In genomic region chr4:150048478-150049156, GRCm38 (mm10) we compare ENCODE assay signal across 8 mouse cellular contexts. TPM values are rescaled to one million over a fixed set of nuclear protein-coding genes. Genes with fewer than 3 reads are reported as not detected.
DNase-seq lines count a peak whose midpoint lies in the region; ATAC-seq and TF ChIP-seq lines count a peak whose summit lies in the region.

No protein-coding gene starts in this region.

- H3K4me3 ChIP-seq in layer of hippocampus, adult 2 months, result peak overlapping the region; percentile 48
- H3K4me3 ChIP-seq in liver, embryonic 12.5 days, result peak overlapping the region; percentile 38
- peak overlapping the region; percentile 44 for H3K4me3 ChIP-seq in neural tube, embryonic 15.5 days (replicated peaks)

- peaks cover 83% of the 10 kb centered on the region for H3K27me3 ChIP-seq in liver, embryonic 12.5 days (replicated peaks)
- H3K27me3 ChIP-seq in neural tube, embryonic 15.5 days (replicated peaks), result peaks cover 65% of the 10 kb centered on the region

- intact Hi-C loops in gastrocnemius, postnatal 14 days (cut with DNase I; ENCODE audit: low total_unique reads), result no loop called here

- DNase-seq in layer of hippocampus, adult 2 months (ENCODE audit: low spot score in 2 of 2), result no peak
- DNase-seq in layer of hippocampus, adult 9-11 months, result no peak
- DNase-seq in heart, postnatal 4 days, result peak; percentile 24
- no peak for DNase-seq in gastrocnemius, postnatal 14 days

- peak overlapping the region; percentile 57 for H3K4me2 ChIP-seq in liver, embryonic 12.5 days
- H3K4me2 ChIP-seq in neural tube, embryonic 15.5 days, result peak overlapping the region; percentile 95

- ATAC-seq in common myeloid progenitor, adult 5-6 weeks (replicated peaks; ENCODE audit: low read depth, poor library complexity, severe bottlenecking), result peak; percentile 45
- ATAC-seq in liver, embryonic 12.5 days, result no peak
- no peak for ATAC-seq in neural tube, embryonic 15.5 days (ENCODE audit: low FRiP score)
- no peak for ATAC-seq in activated CD4-positive, CD25-positive, alpha-beta regulatory T cell, adult 4 months

- H3K9ac ChIP-seq in liver, embryonic 12.5 days, result peak overlapping the region; percentile 22; the same call in 1 of the 2 replicates
- peak overlapping the region; percentile 36 for H3K9ac ChIP-seq in neural tube, embryonic 15.5 days (replicated peaks)

- no peaks in the 10 kb centered on the region for H3K36me3 ChIP-seq in liver, embryonic 12.5 days
- H3K36me3 ChIP-seq in neural tube, embryonic 15.5 days, result no peaks in the 10 kb centered on the region

- H3K4me1 ChIP-seq in liver, embryonic 12.5 days, result peaks cover 14% of the 10 kb centered on the region
- H3K4me1 ChIP-seq in neural tube, embryonic 15.5 days, result peaks cover 19% of the 10 kb centered on the region

- H3K9me3 ChIP-seq in liver, embryonic 12.5 days (replicated peaks), result no peaks in the 10 kb centered on the region; the same call in 1 of the 2 replicates
- no peaks in the 10 kb centered on the region for H3K9me3 ChIP-seq in neural tube, embryonic 15.5 days (replicated peaks)

- no peak for TF ChIP-seq CTCF in layer of hippocampus, adult 2 months (conservative IDR thresholded peaks at IDR 0.05)

- WGBS in liver, embryonic 12.5 days (ENCODE audit: insufficient replicate concordance), result 3% methylated on average over 49 of the region's 49 CpGs
- whole genome bisulfite sequencing in neural tube, embryonic 15.5 days, result under 1% methylated on average over 48 of the region's 49 CpGs

- H3K27ac ChIP-seq in layer of hippocampus, adult 2 months, result no peak overlapping the region
- H3K27ac ChIP-seq in liver, embryonic 12.5 days, result no peak overlapping the region
- H3K27ac ChIP-seq in neural tube, embryonic 15.5 days (replicated peaks), result no peak overlapping the region

RNA-seq across cellular contexts. Expression of gene Gpr157, which starts 38.5 kb away (rescaled TPM):
- total RNA-seq in layer of hippocampus, adult 2 months (2021), result 1 to 10 TPM; 1.1 to 1.4 TPM
- 1.7 and 2.0 TPM in 2 replicates for total RNA-seq in common myeloid progenitor, adult 5-6 weeks (2017)
- 10 to 100 TPM; 14.1 to 19.8 TPM for total RNA-seq in heart, postnatal 4 days (2021)
- 0.18 and 0.37 TPM in 2 replicates for polyA plus RNA-seq in liver, embryonic 12.5 days (2016; fragmentation: Nextera tagmentation; extraction: Ambion mirVana)
- 0.67 and 0.74 TPM in 2 replicates for polyA plus RNA-seq in neural tube, embryonic 15.5 days (2015; fragmentation: Nextera tagmentation; extraction: Ambion mirVana)
- polyA plus RNA-seq in activated CD4-positive, CD25-positive, alpha-beta regulatory T cell, adult 4 months (2017; shearing (Covaris generic)), result under 1 TPM; 0.33 to 0.42 TPM
- 10 to 100 TPM; 19.3 to 20.2 TPM for total RNA-seq in gastrocnemius, postnatal 14 days (2021)

RNA-seq across cellular contexts. Expression of gene H6pd, which starts 39.8 kb away (rescaled TPM):
- total RNA-seq in layer of hippocampus, adult 2 months (2021), result 10 to 100 TPM in 1 of 2 experiments, 1 to 10 TPM in 1; 9.5 to 11.1 TPM
- 15.2 and 19.5 TPM in 2 replicates for total RNA-seq in common myeloid progenitor, adult 5-6 weeks (2017)
- 10 to 100 TPM; 34.1 to 35.2 TPM for total RNA-seq in heart, postnatal 4 days (2021)
- polyA plus RNA-seq in liver, embryonic 12.5 days (2016; fragmentation: Nextera tagmentation; extraction: Ambion mirVana), result 8.8 and 9.0 TPM in 2 replicates
- 3.3 and 6.4 TPM in 2 replicates for polyA plus RNA-seq in neural tube, embryonic 15.5 days (2015; fragmentation: Nextera tagmentation; extraction: Ambion mirVana)
- polyA plus RNA-seq in activated CD4-positive, CD25-positive, alpha-beta regulatory T cell, adult 4 months (2017; shearing (Covaris generic)), result 1 to 10 TPM; 5.3 to 5.4 TPM
- 10 to 100 TPM; 48.5 to 62.8 TPM for total RNA-seq in gastrocnemius, postnatal 14 days (2021)
